Comparison of ENCODE assay signal across 31 mouse cellular contexts in genomic region chr10:34540687-34541086, GRCm38 (mm10). TPM values are rescaled to one million over a fixed set of nuclear protein-coding genes. Genes with fewer than 3 reads are reported as not detected.
"Had no signal": no experiment of that assay in that cellular context is flagged by ENCODE, and none has a peak within 500 bp of the region (broad histone marks: within the 10 kb centered on the region; RNA-seq: fewer than 3 reads in every experiment).

No protein-coding gene starts in this region.

- H3K9ac ChIP-seq: limb, embryonic 12.5 days; limb, embryonic 13.5 days; limb, embryonic 15.5 days; liver, embryonic 12.5 days; liver, embryonic 13.5 days; liver, embryonic 14.5 days; liver, embryonic 15.5 days; liver, postnatal 0 days; lung, embryonic 14.5 days; lung, embryonic 15.5 days; midbrain, embryonic 12.5 days; midbrain, embryonic 13.5 days; midbrain, embryonic 15.5 days had no signal

- H3K4me1 ChIP-seq: limb, embryonic 10.5 days; limb, embryonic 12.5 days; limb, embryonic 13.5 days; limb, embryonic 15.5 days; liver, embryonic 12.5 days; liver, embryonic 13.5 days; liver, embryonic 15.5 days; lung, embryonic 15.5 days; megakaryocyte, embryonic 14.5 days; midbrain, embryonic 10.5 days; midbrain, embryonic 12.5 days; midbrain, embryonic 13.5 days; midbrain, embryonic 15.5 days had no signal

- H3K27me3 ChIP-seq: limb, embryonic 12.5 days; limb, embryonic 13.5 days; limb, embryonic 15.5 days; liver, embryonic 12.5 days; liver, embryonic 13.5 days; liver, embryonic 15.5 days; lung, embryonic 15.5 days; megakaryocyte, embryonic 14.5 days; midbrain, embryonic 12.5 days; midbrain, embryonic 13.5 days; midbrain, embryonic 15.5 days had no signal

- H3K27ac ChIP-seq: limb, embryonic 10.5 days; limb, embryonic 12.5 days; limb, embryonic 13.5 days; limb, embryonic 15.5 days; liver, embryonic 12.5 days; liver, embryonic 13.5 days; liver, embryonic 14.5 days; liver, embryonic 15.5 days; lung, embryonic 15.5 days; macrophage; midbrain, embryonic 10.5 days; midbrain, embryonic 12.5 days; midbrain, embryonic 13.5 days; midbrain, embryonic 15.5 days had no signal

- DNase-seq: left cerebral cortex, postnatal 4 days; liver; liver, embryonic 13.5 days; liver, postnatal 0 days; lung, adult 18-20 months; lung, adult 2 months; lung, embryonic 14.5 days; lung, postnatal 10 days; lung, postnatal 14 days; lung, postnatal 36 days; lung, postnatal 4 days; midbrain, embryonic 14.5 days had no signal

- H3K36me3 ChIP-seq: limb, embryonic 10.5 days; limb, embryonic 12.5 days; limb, embryonic 13.5 days; limb, embryonic 15.5 days; liver, embryonic 12.5 days; liver, embryonic 13.5 days; liver, embryonic 15.5 days; lung, embryonic 15.5 days; midbrain, embryonic 10.5 days; midbrain, embryonic 12.5 days; midbrain, embryonic 13.5 days; midbrain, embryonic 15.5 days had no signal

- H3K4me3 ChIP-seq: limb, embryonic 10.5 days; limb, embryonic 12.5 days; limb, embryonic 13.5 days; limb, embryonic 15.5 days; liver, embryonic 12.5 days; liver, embryonic 13.5 days; liver, embryonic 15.5 days; lung, embryonic 15.5 days; megakaryocyte, embryonic 14.5 days; midbrain, embryonic 10.5 days; midbrain, embryonic 12.5 days; midbrain, embryonic 13.5 days; midbrain, embryonic 15.5 days; myocyte had no signal

- H3K9me3 ChIP-seq: limb, embryonic 10.5 days; limb, embryonic 12.5 days; limb, embryonic 13.5 days; limb, embryonic 15.5 days; liver, embryonic 12.5 days; liver, embryonic 13.5 days; liver, embryonic 15.5 days; lung, embryonic 15.5 days; megakaryocyte, embryonic 14.5 days; midbrain, embryonic 10.5 days; midbrain, embryonic 12.5 days; midbrain, embryonic 13.5 days; midbrain, embryonic 15.5 days had no signal

RNA-seq across cellular contexts. Expression of gene Frk, which starts 57.5 kb away (rescaled TPM):
- total RNA-seq: megakaryocyte progenitor cell, adult 5-6 weeks; megakaryocyte, adult 5-6 weeks; megakaryocyte-erythroid progenitor cell, adult 5-6 weeks; monocyte, adult 5-6 weeks had no signal
